Mouse (Mus musculus) G1E (cell line): Measurements from ENCODE around the gene Smyd2.

Source experiments
- CTCF ChIP-seq: IDR thresholded peaks from 2 replicates; pipeline ENCODE4 v1.5.1; 2012; ENCODE audit warnings: low read depth, low read length, inconsistent platforms, mixed read lengths
- GATA1 ChIP-seq: IDR thresholded peaks from 2 replicates; pipeline ENCODE4 v1.6.1; 2012; ENCODE audit warnings: borderline replicate concordance, low read length, inconsistent platforms, mixed read lengths

GRCm38 (mm10) chr1:189854646-189855045 is 67.5 kb downstream of the Smyd2 start:
- TF ChIP-seq CTCF (no peak), GATA1 (no peak)
